Mouse (Mus musculus) lung, postnatal 0 days (tissue): ENCODE results near the gene Acadvl. TPM values are rescaled to one million over a fixed set of nuclear protein-coding genes. Genes with fewer than 3 reads are reported as not detected.

Experiments used
- ATAC-seq: fragments of 200-750 bp; cut with Nextera tagmentation; 2 replicates; pipeline ENCODE4 v1.8.0; 2017; ENCODE audit warnings: moderate library complexity
- DNase-seq: peaks from one replicate; pipeline ENCODE4 v3.0.0-alpha.2; 2016; ENCODE audit warnings: low spot score
- H3K27ac ChIP-seq: fragments of 300-500 bp; sonication (generic); 2 replicates; pipeline ENCODE4 v1.5.1; 2014; ENCODE audit warnings: antibody characterized with exemption, mild to moderate bottlenecking, low read length, mixed read lengths
- H3K27me3 ChIP-seq: fragments of 300-500 bp; sonication (generic); replicated peaks from 2 replicates; pipeline ENCODE4 v1.6.1; 2014; ENCODE audit warnings: low read length, mixed read lengths; ENCODE audit not compliant: insufficient read depth
- H3K36me3 ChIP-seq: fragments of 300-500 bp; sonication (generic); 2 replicates; pipeline ENCODE4 v1.6.1; 2014; ENCODE audit warnings: low read length, mixed read lengths; ENCODE audit not compliant: insufficient read depth
- H3K4me1 ChIP-seq: fragments of 300-500 bp; sonication (generic); 2 replicates; pipeline ENCODE4 v1.6.1; 2014; ENCODE audit warnings: antibody characterized with exemption, low read depth, low read length, mixed read lengths; ENCODE audit not compliant: insufficient read depth
- H3K4me2 ChIP-seq: fragments of 300-500 bp; sonication (generic); replicated peaks from 2 replicates; pipeline ENCODE4 v1.6.1; 2014; ENCODE audit warnings: low read depth, mild to moderate bottlenecking, low read length, moderate library complexity, mixed read lengths
- H3K4me3 ChIP-seq: fragments of 300-500 bp; sonication (generic); 2 replicates; pipeline ENCODE4 v1.5.1; 2014; ENCODE audit warnings: low read depth, low read length
- H3K9ac ChIP-seq: fragments of 300-500 bp; sonication (generic); replicated peaks from 2 replicates; pipeline ENCODE4 v1.6.1; 2014; ENCODE audit warnings: low read depth, mild to moderate bottlenecking
- H3K9me3 ChIP-seq: fragments of 300-500 bp; sonication (generic); 2 replicates; pipeline ENCODE4 v1.6.1; 2016; ENCODE audit warnings: low read length, mixed read lengths
- CTCF ChIP-seq: IDR thresholded peaks from 2 replicates; pipeline ENCODE4 v1.5.1; 2016; ENCODE audit warnings: antibody characterized with exemption, mild to moderate bottlenecking
- EP300 ChIP-seq: IDR thresholded peaks from 2 replicates; pipeline ENCODE4 v1.6.1; 2016; ENCODE audit warnings: antibody characterized with exemption, mild to moderate bottlenecking, control low read depth
- WGBS: fragments of 180-500 bp; shearing (Covaris S2); extraction: QIAGEN DNeasy Blood & Tissue Kit; methylation state at CpG from one replicate; pipeline ENCODE4 v1.1.7; 2014; 5-methylcytosine and 5-hydroxymethylcytosine counted together
- polyA plus RNA-seq: library from polyadenylated mRNA; unstranded; fragments of >200 nt; fragmentation: Nextera tagmentation; extraction: Ambion mirVana; gene quantifications from 2 replicates; pipeline ENCODE4 v1.2.1, GENCODE M21; 2015

Acadvl gene
- polyA plus RNA-seq, 1 experiment from 2014 or later, result 92.0 TPM

DNA sequence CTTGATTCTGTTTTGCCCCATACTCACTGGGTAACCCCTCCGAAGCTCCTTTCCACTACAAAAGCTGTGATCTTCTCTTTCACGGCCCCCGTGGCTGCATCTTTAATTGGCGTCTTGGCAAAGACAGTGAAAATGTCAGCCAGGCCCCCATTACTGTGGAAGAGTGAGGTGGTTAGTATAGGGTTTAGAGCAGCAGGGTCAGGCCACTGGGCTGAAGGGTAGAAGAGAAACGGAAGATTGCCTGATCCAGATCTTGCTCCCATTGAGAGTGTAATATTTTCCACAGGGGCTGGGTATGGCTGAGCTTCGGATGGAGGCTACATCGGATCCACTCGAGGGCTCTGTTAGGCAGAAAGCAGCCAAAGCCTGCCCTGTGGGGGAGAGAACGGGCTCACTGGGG, 2.3 kb downstream of the Acadvl start:
- Histone ChIP-seq H3K4me1 (peaks cover 7% of the 10 kb centered on the region), H3K9ac (no peak overlapping the region), H3K27ac (no peak overlapping the region), H3K4me2 (no peak overlapping the region), H3K36me3 (peaks cover 45% of the 10 kb centered on the region), H3K9me3 (no peaks in the 10 kb centered on the region), H3K27me3 (no peaks in the 10 kb centered on the region), H3K4me3 (no peak overlapping the region)
- WGBS, result 79% methylated on average over 9 of the region's 9 CpGs
- DNase-seq (no peak), ATAC-seq (no peak)
- no peak for TF ChIP-seq EP300
- no peak for TF ChIP-seq CTCF

GRCm38 (mm10) chr11:70010961-70011360, 4.2 kb downstream of the Acadvl start:
- Histone ChIP-seq H3K36me3 (peaks cover 63% of the 10 kb centered on the region), H3K4me2 (no peak overlapping the region), H3K27me3 (no peaks in the 10 kb centered on the region), H3K27ac (no peak overlapping the region), H3K4me3 (no peak overlapping the region), H3K9ac (no peak overlapping the region), H3K4me1 (peaks cover 7% of the 10 kb centered on the region), H3K9me3 (no peaks in the 10 kb centered on the region)
- DNase-seq (no peak), ATAC-seq (no peak)
- TF ChIP-seq EP300 (no peak), CTCF (no peak)
- 86% methylated on average over 10 of the region's 10 CpGs for WGBS

DNA sequence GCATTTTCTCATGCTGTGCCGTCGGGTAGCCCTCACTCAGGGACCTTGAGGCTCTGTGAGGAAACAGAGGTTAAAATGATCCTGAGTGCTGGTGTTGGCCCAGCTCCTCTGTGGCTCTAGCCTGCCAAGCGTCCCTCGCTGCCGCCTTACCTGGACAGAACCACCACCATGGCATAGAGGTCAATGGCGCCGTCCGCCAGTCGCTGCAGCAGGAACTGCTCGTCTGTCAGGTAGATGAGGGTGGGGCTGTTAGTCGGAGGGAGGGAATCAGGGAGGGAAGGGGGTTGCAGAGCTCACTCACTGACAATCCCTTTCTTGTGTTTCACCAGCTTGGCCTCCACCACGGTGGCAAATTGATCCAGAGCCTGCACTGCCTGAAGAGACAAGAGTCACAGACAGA, 4.7 kb downstream of the Acadvl start:
- H3K4me1 ChIP-seq, result peaks cover 7% of the 10 kb centered on the region

DNA sequence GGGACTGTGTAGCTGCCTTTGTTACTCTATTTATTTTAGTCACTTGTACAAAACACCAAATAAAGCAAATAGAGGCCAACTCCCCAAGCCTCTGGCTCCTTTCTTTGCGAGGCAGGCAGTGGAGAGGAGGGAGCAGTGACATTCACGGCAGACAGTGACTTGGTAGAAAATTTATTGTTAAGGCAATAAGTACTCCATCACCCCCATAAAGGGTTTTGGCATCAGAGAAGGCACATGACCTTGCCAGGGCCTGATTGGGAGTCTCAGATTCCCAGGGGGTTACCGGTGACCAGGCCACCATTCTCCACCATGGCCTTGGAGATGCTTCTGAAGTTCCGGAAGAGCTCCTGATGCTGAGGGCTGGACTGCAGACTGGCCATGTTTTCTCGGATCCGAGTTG, 5.2 kb downstream of the Acadvl start:
- 88% methylated on average over 6 of the region's 6 CpGs for WGBS

More for the DNA sequence above, 4.7 kb downstream of the Acadvl start:
- TF ChIP-seq EP300 (no peak), CTCF (no peak)
- no peak overlapping the region for H3K9ac ChIP-seq
- no peak for DNase-seq
- H3K27ac ChIP-seq, result no peak overlapping the region
- no peaks in the 10 kb centered on the region for H3K9me3 ChIP-seq
- peaks cover 63% of the 10 kb centered on the region for H3K36me3 ChIP-seq
- H3K4me3 ChIP-seq, result no peak overlapping the region
- no peaks in the 10 kb centered on the region for H3K27me3 ChIP-seq
- WGBS, result 80% methylated on average over 12 of the region's 12 CpGs
- H3K4me2 ChIP-seq, result no peak overlapping the region
- ATAC-seq, result no peak

DNA sequence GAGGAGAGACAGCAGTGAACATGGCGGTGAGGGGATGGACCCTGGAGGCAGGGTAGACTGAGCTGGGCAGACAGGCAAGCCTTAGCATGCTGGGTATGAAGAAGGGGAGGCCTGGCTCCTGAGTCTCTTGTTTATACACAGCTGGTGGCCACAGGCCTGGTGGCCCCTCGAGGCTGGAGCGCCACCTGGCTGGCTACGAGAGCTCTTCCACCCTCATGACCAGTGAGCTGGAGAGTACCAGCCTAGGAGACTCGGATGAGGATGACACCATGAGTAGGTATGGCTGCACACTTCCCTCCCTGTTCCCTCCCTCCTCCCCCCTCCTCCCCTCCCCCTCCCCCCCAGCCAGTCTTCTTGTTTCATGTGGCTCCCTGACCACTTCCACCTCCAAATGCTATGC, 9.7 kb downstream of the Acadvl start:
- ATAC-seq (peak; percentile 23; the same call in 1 of the 2 replicates), DNase-seq (peak; percentile 42)
- peak; percentile 62 for TF ChIP-seq CTCF
- no peak for TF ChIP-seq EP300
- 59% methylated on average over 5 of the region's 5 CpGs for WGBS
- peaks cover 12% of the 10 kb centered on the region for H3K4me1 ChIP-seq
- no peaks in the 10 kb centered on the region for H3K27me3 ChIP-seq
- H3K9me3 ChIP-seq, result no peaks in the 10 kb centered on the region
- H3K36me3 ChIP-seq, result peaks cover 43% of the 10 kb centered on the region
- H3K9ac ChIP-seq, result no peak overlapping the region
- H3K27ac ChIP-seq, result no peak overlapping the region
- H3K4me3 ChIP-seq, result no peak overlapping the region
- H3K4me2 ChIP-seq, result no peak overlapping the region

More for the DNA sequence above, 5.2 kb downstream of the Acadvl start:
- no peak for DNase-seq
- peaks cover 7% of the 10 kb centered on the region for H3K4me1 ChIP-seq
- H3K4me3 ChIP-seq, result no peak overlapping the region
- H3K27ac ChIP-seq, result no peak overlapping the region
- no peak overlapping the region for H3K4me2 ChIP-seq
- H3K36me3 ChIP-seq, result peaks cover 63% of the 10 kb centered on the region
- H3K27me3 ChIP-seq, result no peaks in the 10 kb centered on the region
- H3K9ac ChIP-seq, result no peak overlapping the region
- ATAC-seq, result no peak
- TF ChIP-seq EP300, result no peak
- TF ChIP-seq CTCF, result no peak
- H3K9me3 ChIP-seq, result no peaks in the 10 kb centered on the region

GRCm38 (mm10) chr11:70002471-70002870, 12.7 kb downstream of the Acadvl start:
- no peak for ATAC-seq
- H3K4me2 ChIP-seq, result no peak overlapping the region
- no peak overlapping the region for H3K27ac ChIP-seq
- no peak for DNase-seq
- H3K9ac ChIP-seq, result 0 out of 2 replicates have a peak overlapping the region, but pooled peaks have one; percentile 12
- H3K4me3 ChIP-seq, result no peak overlapping the region
- H3K27me3 ChIP-seq, result no peaks in the 10 kb centered on the region
- 85% methylated on average over 2 of the region's 2 CpGs for WGBS
- H3K9me3 ChIP-seq, result no peaks in the 10 kb centered on the region
- H3K4me1 ChIP-seq, result peaks cover 16% of the 10 kb centered on the region
- no peak for TF ChIP-seq CTCF
- TF ChIP-seq EP300, result no peak
- peaks cover 27% of the 10 kb centered on the region; the same call in 1 of the 2 replicates for H3K36me3 ChIP-seq

DNA sequence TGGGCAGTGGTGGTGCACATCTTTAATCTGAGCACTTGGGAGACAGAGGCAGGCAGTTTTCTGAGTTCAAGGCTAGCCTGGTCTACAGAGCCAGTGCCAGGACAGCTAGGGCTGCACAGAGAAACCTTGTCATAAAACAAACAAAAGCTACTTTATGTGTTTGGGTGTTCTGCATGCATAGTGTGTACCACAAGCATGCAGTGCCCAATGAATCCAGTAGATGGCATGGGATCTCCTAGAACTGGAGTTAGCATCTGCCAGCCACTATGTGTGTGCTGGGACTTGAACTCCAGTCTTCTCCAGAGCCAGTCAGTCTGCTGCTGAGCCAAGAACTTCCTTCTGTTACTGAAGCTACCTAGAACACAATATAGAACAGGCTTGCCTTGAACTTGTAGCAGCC, 13.3 kb downstream of the Acadvl start:
- peaks cover 21% of the 10 kb centered on the region; the same call in 1 of the 2 replicates for H3K36me3 ChIP-seq

More for the DNA sequence above, 13.3 kb downstream of the Acadvl start:
- Histone ChIP-seq H3K9me3 (no peaks in the 10 kb centered on the region), H3K9ac (no peak overlapping the region), H3K27ac (no peak overlapping the region), H3K4me1 (peaks cover 16% of the 10 kb centered on the region), H3K4me2 (no peak overlapping the region; the same call in 1 of the 2 replicates), H3K4me3 (no peak overlapping the region; the same call in 1 of the 2 replicates), H3K27me3 (no peaks in the 10 kb centered on the region)
- TF ChIP-seq CTCF (peak; percentile 78), EP300 (no peak)
- DNase-seq, result peak; percentile 72
- ATAC-seq, result no peak
